Mouse (Mus musculus) lung, postnatal 14 days (tissue): Measurements from ENCODE around the gene Pabpc1l.

ENCODE experiments used
- DNase-seq: peaks from one replicate; pipeline ENCODE4 v3.0.0; 2021

Gene Pabpc1l

GRCm38 (mm10) chr2:164087416-164088017 lies 62.3 kb downstream of the Pabpc1l start:
- DNase-seq: no peak

DNA sequence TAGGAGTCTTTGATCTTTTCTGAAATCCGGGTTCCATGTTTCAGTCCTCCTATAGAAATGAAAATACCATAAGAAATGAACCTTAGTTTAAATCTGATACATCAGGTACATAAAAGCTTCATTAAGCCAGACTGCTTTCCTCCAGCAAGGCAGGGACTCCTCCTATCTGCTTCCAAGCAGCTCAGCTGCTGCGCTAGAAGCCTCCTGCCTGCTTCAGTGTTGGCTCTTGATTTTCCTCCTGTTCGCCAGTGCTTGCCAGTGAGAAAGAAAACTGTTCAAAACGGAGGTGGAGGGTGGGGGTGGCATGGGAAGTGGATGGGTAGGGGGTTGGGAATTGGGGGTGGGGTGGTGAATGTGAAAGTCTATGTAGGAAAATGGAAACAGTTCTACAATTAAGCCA lies 64.3 kb downstream of the Pabpc1l start:
- DNase-seq: no peak

DNA sequence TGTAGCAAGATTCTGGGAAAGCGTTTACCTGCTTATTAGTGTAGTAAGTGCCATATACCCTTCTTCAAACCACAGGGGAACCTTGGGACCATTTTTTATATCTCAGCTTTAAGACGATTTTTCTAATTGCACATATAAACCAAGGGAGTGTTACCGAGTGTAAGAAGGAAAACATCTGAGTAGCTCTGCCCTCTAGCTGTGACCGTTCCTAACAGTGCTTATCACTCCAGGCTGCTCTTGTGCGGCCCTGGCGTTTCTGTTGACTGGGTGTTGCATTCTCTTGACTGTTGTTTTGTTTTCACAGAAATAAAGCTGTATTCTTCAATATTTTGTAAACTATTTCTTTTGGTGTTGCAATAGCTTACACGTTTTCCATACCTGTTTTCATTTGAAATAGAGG lies 68.9 kb downstream of the Pabpc1l start:
- DNase-seq: no peak

DNA sequence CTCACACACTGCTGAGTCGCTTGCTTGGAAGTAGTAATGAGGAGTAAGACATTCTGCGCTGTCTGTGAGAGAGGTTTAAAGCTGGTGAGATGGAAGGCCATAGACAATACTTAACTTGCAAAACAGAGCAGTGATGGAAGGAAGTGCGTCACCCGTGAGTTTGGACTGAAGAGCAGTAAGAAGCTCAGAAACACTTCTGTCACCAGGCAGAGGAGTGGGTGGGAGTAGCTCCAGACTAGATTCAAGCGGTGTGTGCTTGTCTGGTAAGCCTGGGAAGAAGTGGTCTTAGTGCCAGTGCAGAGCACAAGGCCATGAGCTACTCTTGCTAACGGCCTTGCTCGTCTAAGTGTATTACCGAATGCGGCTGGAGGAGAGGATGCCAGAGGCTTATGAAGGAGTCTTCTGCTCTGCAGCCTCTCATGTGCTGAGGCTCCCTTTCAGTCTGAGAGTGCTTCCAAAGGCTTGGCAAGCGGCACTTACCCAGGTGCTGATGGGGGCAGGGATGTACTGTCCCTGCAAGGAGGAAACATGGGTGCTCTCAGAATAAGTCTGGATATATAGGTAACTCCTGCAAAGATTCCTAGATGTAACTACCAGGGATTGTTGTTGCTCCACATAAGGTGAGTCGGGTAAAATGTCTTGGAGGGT lies 73.5 kb downstream of the Pabpc1l start:
- no peak for DNase-seq
